Mouse (Mus musculus) liver, embryonic 11.5 days (tissue): ENCODE data around the gene Pik3r5. TPM values are rescaled to one million over a fixed set of nuclear protein-coding genes. Genes with fewer than 3 reads are reported as not detected.

ENCODE experiments used
- ATAC-seq: fragments of 200-750 bp; cut with Nextera tagmentation; replicated peaks from 2 replicates; pipeline ENCODE4 v1.8.0; 2017; ENCODE audit warnings: moderate number of reproducible peaks, mild to moderate bottlenecking, moderate TSS enrichment, moderate library complexity; ENCODE audit not compliant: low FRiP score
- DNase-seq: peaks from one replicate; pipeline ENCODE4 v3.0.0-alpha.2; 2017; ENCODE audit warnings: low spot score
- H3K27ac ChIP-seq: fragments of 300-500 bp; sonication (generic); 2 replicates; pipeline ENCODE4 v1.5.1; 2014; ENCODE audit warnings: mild to moderate bottlenecking, low read depth, low read length, control low read depth
- H3K27me3 ChIP-seq: fragments of 300-500 bp; sonication (generic); replicated peaks from 2 replicates; pipeline ENCODE4 v1.6.1; 2014; ENCODE audit warnings: low read length, mixed read lengths; ENCODE audit not compliant: control insufficient read depth, insufficient read depth
- H3K36me3 ChIP-seq: fragments of 300-500 bp; sonication (generic); 2 replicates; pipeline ENCODE4 v1.6.1; 2014; ENCODE audit warnings: mild to moderate bottlenecking, low read length, moderate library complexity, mixed read lengths; ENCODE audit not compliant: control insufficient read depth, insufficient read depth
- H3K4me1 ChIP-seq: fragments of 300-500 bp; sonication (generic); replicated peaks from 2 replicates; pipeline ENCODE4 v1.6.1; 2014; ENCODE audit warnings: low read length, mixed read lengths; ENCODE audit not compliant: control insufficient read depth, insufficient read depth
- H3K4me2 ChIP-seq: fragments of 300-500 bp; sonication (generic); 2 replicates; pipeline ENCODE4 v1.6.1; 2014; ENCODE audit warnings: mild to moderate bottlenecking, control low read depth, moderate library complexity
- H3K4me3 ChIP-seq: fragments of 300-500 bp; sonication (generic); 2 replicates; pipeline ENCODE4 v1.5.1; 2014; ENCODE audit warnings: low read depth, low read length, control low read depth
- H3K9ac ChIP-seq: fragments of 300-500 bp; sonication (generic); 2 replicates; pipeline ENCODE4 v1.6.1; 2014; ENCODE audit warnings: low read depth, low read length, control low read depth
- H3K9me3 ChIP-seq: fragments of 300-500 bp; sonication (generic); 2 replicates; pipeline ENCODE4 v1.6.1; 2016; ENCODE audit warnings: low read length, inconsistent platforms, mixed read lengths; ENCODE audit not compliant: control insufficient read depth
- WGBS: fragments of 180-500 bp; shearing (Covaris S2); extraction: QIAGEN DNeasy Blood & Tissue Kit; methylation state at CpG from one replicate; pipeline ENCODE4 v1.1.7; 2014; 5-methylcytosine and 5-hydroxymethylcytosine counted together
- polyA plus RNA-seq: library from polyadenylated mRNA; unstranded; fragments of >200 nt; fragmentation: Nextera tagmentation; extraction: Ambion mirVana; gene quantifications from 2 replicates; pipeline ENCODE4 v1.2.1, GENCODE M21; 2014

Pik3r5 gene
- polyA plus RNA-seq, 1 experiment from 2014 or later: 0.56 TPM

- DNase-seq: no peak
- Histone ChIP-seq H3K9ac (no peak overlapping the region), H3K36me3 (no peaks in the 10 kb centered on the region), H3K27ac (no peak overlapping the region), H3K4me1 (no peaks in the 10 kb centered on the region), H3K9me3 (no peaks in the 10 kb centered on the region), H3K4me3 (no peak overlapping the region), H3K4me2 (no peak overlapping the region), H3K27me3 (no peaks in the 10 kb centered on the region)
- WGBS: 53% methylated on average over 2 of the region's 2 CpGs
- ATAC-seq: no peak
These were observed 57.3 kb downstream of the Pik3r5 start for GRCm38 (mm10) chr11:68489236-68489635.

- no peak overlapping the region for H3K27ac ChIP-seq
- H3K9me3 ChIP-seq: no peaks in the 10 kb centered on the region
- 78% methylated on average over 11 of the region's 11 CpGs for whole genome bisulfite sequencing
- ATAC-seq: no peak
- H3K4me3 ChIP-seq: no peak overlapping the region
- no peaks in the 10 kb centered on the region for H3K4me1 ChIP-seq
- DNase-seq: no peak
- peaks cover 5% of the 10 kb centered on the region for H3K27me3 ChIP-seq
- no peak overlapping the region for H3K9ac ChIP-seq
- no peaks in the 10 kb centered on the region for H3K36me3 ChIP-seq
- H3K4me2 ChIP-seq: no peak overlapping the region
These were observed 60.7 kb downstream of the Pik3r5 start for GRCm38 (mm10) chr11:68492592-68492991.

GRCm38 (mm10) chr11:68493760-68494159, 61.8 kb downstream of the Pik3r5 start:
- Histone ChIP-seq H3K27ac (no peak overlapping the region), H3K36me3 (no peaks in the 10 kb centered on the region), H3K27me3 (peaks cover 9% of the 10 kb centered on the region), H3K9ac (no peak overlapping the region), H3K4me1 (no peaks in the 10 kb centered on the region), H3K4me3 (no peak overlapping the region), H3K4me2 (no peak overlapping the region), H3K9me3 (no peaks in the 10 kb centered on the region)
- ATAC-seq (no peak), DNase-seq (no peak)
- 79% methylated on average over 5 of the region's 5 CpGs for WGBS

- Histone ChIP-seq H3K4me2 (no peak overlapping the region), H3K27me3 (peaks cover 16% of the 10 kb centered on the region), H3K9me3 (no peaks in the 10 kb centered on the region), H3K4me1 (peaks cover 3% of the 10 kb centered on the region), H3K4me3 (no peak overlapping the region), H3K27ac (no peak overlapping the region), H3K36me3 (no peaks in the 10 kb centered on the region), H3K9ac (no peak overlapping the region)
- DNase-seq (no peak), ATAC-seq (no peak)
- WGBS: 48% methylated on average over 6 of the region's 6 CpGs
These were observed 65.2 kb downstream of the Pik3r5 start for GRCm38 (mm10) chr11:68497081-68497480.

- ATAC-seq: no peak
- no peak for DNase-seq
- 87% methylated on average over 11 of the region's 11 CpGs for WGBS
These were observed 66.6 kb downstream of the Pik3r5 start for GRCm38 (mm10) chr11:68498517-68498916.

GRCm38 (mm10) chr11:68498999-68499699, 67.2 kb downstream of the Pik3r5 start:
- no peak overlapping the region for H3K4me3 ChIP-seq
- H3K27me3 ChIP-seq: peaks cover 26% of the 10 kb centered on the region
- no peak overlapping the region for H3K9ac ChIP-seq
- WGBS: 65% methylated on average over 7 of the region's 8 CpGs
- ATAC-seq: no peak
- H3K36me3 ChIP-seq: no peaks in the 10 kb centered on the region
- no peak overlapping the region for H3K4me2 ChIP-seq
- H3K4me1 ChIP-seq: peaks cover 3% of the 10 kb centered on the region
- no peak for DNase-seq
- H3K9me3 ChIP-seq: no peaks in the 10 kb centered on the region
- no peak overlapping the region for H3K27ac ChIP-seq

More at GRCm38 (mm10) chr11:68498517-68498916, 66.6 kb downstream of the Pik3r5 start:
- Histone ChIP-seq H3K27ac (no peak overlapping the region), H3K4me1 (peaks cover 3% of the 10 kb centered on the region), H3K9me3 (no peaks in the 10 kb centered on the region), H3K36me3 (no peaks in the 10 kb centered on the region), H3K4me2 (no peak overlapping the region), H3K9ac (no peak overlapping the region), H3K4me3 (no peak overlapping the region), H3K27me3 (peaks cover 23% of the 10 kb centered on the region)

GRCm38 (mm10) chr11:68500949-68501350, 69.0 kb downstream of the Pik3r5 start:
- no peaks in the 10 kb centered on the region for H3K9me3 ChIP-seq
- H3K27me3 ChIP-seq: peaks cover 22% of the 10 kb centered on the region
- no peaks in the 10 kb centered on the region for H3K36me3 ChIP-seq
- H3K27ac ChIP-seq: no peak overlapping the region
- 11% methylated on average over 14 of the region's 14 CpGs for WGBS
- peaks cover 3% of the 10 kb centered on the region for H3K4me1 ChIP-seq
- no peak overlapping the region for H3K9ac ChIP-seq
- no peak overlapping the region; the same call in 1 of the 2 replicates for H3K4me2 ChIP-seq
- H3K4me3 ChIP-seq: no peak overlapping the region
- DNase-seq (no peak), ATAC-seq (0 out of 2 replicates have a peak, but pooled peaks have one; percentile 53)

GRCm38 (mm10) chr11:68502408-68502807, 70.5 kb downstream of the Pik3r5 start:
- ATAC-seq (no peak), DNase-seq (no peak)
- WGBS: 53% methylated on average over 2 of the region's 2 CpGs
- peaks cover 21% of the 10 kb centered on the region for H3K27me3 ChIP-seq
- H3K4me2 ChIP-seq: no peak overlapping the region
- no peak overlapping the region for H3K27ac ChIP-seq
- H3K9me3 ChIP-seq: no peaks in the 10 kb centered on the region
- H3K4me1 ChIP-seq: peaks cover 3% of the 10 kb centered on the region
- no peaks in the 10 kb centered on the region for H3K36me3 ChIP-seq
- no peak overlapping the region for H3K4me3 ChIP-seq
- no peak overlapping the region for H3K9ac ChIP-seq
